Mouse (Mus musculus) heart, postnatal 0 days (tissue): ENCODE measurements around the gene Nsun5.

Experiments used
- CTCF ChIP-seq: IDR thresholded peaks from 2 replicates; pipeline ENCODE4 v1.5.1; 2016; ENCODE audit warnings: antibody characterized with exemption, control low read depth, low read depth
- EP300 ChIP-seq: IDR thresholded peaks from 2 replicates; pipeline ENCODE4 v1.6.1; 2016; ENCODE audit warnings: antibody characterized with exemption, low read depth

DNA sequence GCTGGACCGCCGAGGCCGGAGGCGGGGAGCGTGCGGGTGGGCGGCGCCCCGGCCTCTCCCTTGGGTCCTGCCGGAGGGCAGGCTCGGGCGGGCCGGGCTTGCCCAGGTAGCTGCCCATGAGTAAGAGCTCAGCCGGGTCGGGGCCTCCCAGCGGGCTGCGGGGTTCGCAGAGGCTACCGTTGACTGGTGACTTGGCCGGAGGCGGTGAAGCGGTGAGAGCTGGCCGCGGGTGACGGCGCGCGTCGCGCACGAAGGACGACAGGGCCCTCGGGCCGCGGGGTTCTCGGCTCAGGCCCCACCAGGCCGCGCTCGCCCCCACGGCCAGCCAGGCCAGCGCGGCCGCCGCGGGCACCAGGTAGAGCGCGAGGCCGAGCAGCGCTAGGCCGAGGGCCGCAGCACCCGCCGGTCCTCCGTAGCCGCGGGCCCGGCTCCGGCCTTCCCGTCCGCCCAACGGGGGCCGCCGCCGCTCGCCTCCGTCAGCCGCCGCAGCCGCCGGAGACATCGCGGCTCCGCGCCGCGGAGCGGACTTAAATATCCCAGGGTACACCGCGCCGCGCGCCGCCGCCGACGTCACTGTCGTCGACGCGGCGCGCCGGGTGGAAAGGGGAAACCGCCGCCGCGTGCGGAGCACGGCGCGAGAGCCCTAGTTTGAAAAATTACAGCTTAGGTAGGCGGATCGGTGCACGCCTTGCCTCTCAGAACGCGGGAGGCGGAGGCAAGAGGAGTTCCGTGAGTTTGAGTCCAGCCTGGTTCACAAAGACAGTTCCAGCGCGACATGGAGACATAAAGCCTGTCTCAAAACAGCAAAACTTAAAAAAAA, 24.5 kb downstream of the Nsun5 start, which contains the start of gene Pom121:
- TF ChIP-seq CTCF (no peak), EP300 (0 out of 2 replicates have a peak, but pooled peaks have one; percentile 37)
